ENCODE assay signal across 12 mouse cellular contexts in the genomic region with DNA sequence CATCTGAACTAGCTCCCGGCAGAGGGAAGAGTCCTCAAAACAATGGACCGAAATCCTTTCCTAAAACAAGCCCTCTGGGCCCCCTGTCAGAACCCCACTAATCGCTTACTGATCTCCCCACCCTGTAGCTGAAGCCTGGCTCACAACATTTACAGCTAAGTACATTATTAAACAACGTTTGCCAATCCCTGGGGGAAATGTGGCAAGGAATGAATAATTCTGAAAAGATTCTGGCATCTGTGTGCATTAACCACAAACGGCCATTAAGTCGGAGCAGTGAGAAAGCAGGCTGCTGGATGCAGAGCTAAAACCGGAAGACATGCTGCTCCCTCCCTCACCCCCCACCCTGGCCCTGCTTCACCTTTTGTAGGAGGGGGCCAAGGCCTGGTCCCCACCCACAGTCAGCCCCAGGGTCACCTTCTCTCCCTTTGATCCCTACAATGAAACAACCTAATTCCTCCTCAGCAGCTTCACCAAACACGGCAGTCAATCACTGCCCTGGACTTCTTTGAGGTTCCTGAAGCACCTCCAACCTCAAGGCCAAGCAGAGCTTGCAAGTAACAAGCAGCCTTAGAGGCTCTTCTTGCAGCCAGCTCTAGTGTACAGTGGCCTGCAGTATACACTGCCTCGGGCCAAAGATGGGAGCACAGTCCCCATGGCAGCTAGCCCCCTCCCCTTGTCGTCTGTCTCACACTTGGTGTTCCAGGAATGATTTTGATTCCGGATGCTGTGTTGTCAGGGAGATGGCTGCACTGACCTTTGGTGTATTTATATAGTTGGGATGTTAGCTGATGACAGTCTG.
DNase-seq lines count a peak whose midpoint lies in the region; ATAC-seq lines count a peak whose summit lies in the region.
"Had no signal": no experiment of that assay in that cellular context is flagged by ENCODE, and none has a peak within 500 bp of the region (broad histone marks: within the 10 kb centered on the region; RNA-seq: fewer than 3 reads in every experiment).

No protein-coding gene starts in this region.

- H3K9ac ChIP-seq in kidney, embryonic 16.5 days (replicated peaks; ENCODE audit: low read length), result no peak overlapping the region
- H3K9ac ChIP-seq in forebrain, embryonic 13.5 days, result no peak overlapping the region
- H3K9ac ChIP-seq in limb, embryonic 15.5 days, result no peak overlapping the region
- 0 out of 2 replicates have a peak overlapping the region, but pooled peaks have one; percentile 22 for H3K9ac ChIP-seq in stomach, embryonic 14.5 days (replicated peaks; ENCODE audit: low read depth, low read length)
- H3K9ac ChIP-seq in kidney, embryonic 14.5 days (ENCODE audit: low read depth, low read length), result no peak overlapping the region

- no peak overlapping the region for H3K4me3 ChIP-seq in kidney, embryonic 16.5 days (ENCODE audit: low read length)
- no peak overlapping the region for H3K4me3 ChIP-seq in forebrain, embryonic 13.5 days
- no peak overlapping the region for H3K4me3 ChIP-seq in limb, embryonic 15.5 days
- no peak overlapping the region for H3K4me3 ChIP-seq in stomach, embryonic 14.5 days (ENCODE audit: low read depth, low read length)
- H3K4me3 ChIP-seq in kidney, embryonic 14.5 days (ENCODE audit: low read length), result no peak overlapping the region
- H3K4me3 ChIP-seq: heart, adult 2 months had no signal

- ATAC-seq in kidney, embryonic 16.5 days (ENCODE audit: low FRiP score, low TSS enrichment), result no peak
- peak; percentile 45; the same call in 1 of the 2 replicates for ATAC-seq in forebrain, embryonic 13.5 days
- no peak; the same call in 1 of the 2 replicates for ATAC-seq in limb, embryonic 15.5 days (ENCODE audit: insufficient number of reproducible peaks, low FRiP score, low TSS enrichment, low read depth)
- no peak for ATAC-seq in stomach, embryonic 14.5 days (ENCODE audit: insufficient number of reproducible peaks, insufficient read depth, low FRiP score, low read depth)
- ATAC-seq in kidney, embryonic 14.5 days (ENCODE audit: low FRiP score, low TSS enrichment), result no peak

- 0 out of 2 replicates have a peak, but pooled peaks cover 3% of the 10 kb centered on the region for H3K36me3 ChIP-seq in kidney, embryonic 16.5 days (ENCODE audit: insufficient read depth, low read length)
- H3K36me3 ChIP-seq in forebrain, embryonic 13.5 days (ENCODE audit: poor library complexity, severe bottlenecking), result no peaks in the 10 kb centered on the region
- no peaks in the 10 kb centered on the region for H3K36me3 ChIP-seq in limb, embryonic 15.5 days
- H3K36me3 ChIP-seq in stomach, embryonic 14.5 days (ENCODE audit: control insufficient read depth, insufficient read depth, low read length), result no peaks in the 10 kb centered on the region
- no peaks in the 10 kb centered on the region for H3K36me3 ChIP-seq in kidney, embryonic 14.5 days (ENCODE audit: control insufficient read depth, insufficient read depth, low read length)

- H3K27ac ChIP-seq in kidney, embryonic 16.5 days (ENCODE audit: low read length), result 0 out of 2 replicates have a peak overlapping the region, but pooled peaks have one; percentile 4
- H3K27ac ChIP-seq in forebrain, embryonic 13.5 days, result 0 out of 2 replicates have a peak overlapping the region, but pooled peaks have one; percentile 14
- peak overlapping the region; percentile 8; the same call in 1 of the 2 replicates for H3K27ac ChIP-seq in limb, embryonic 15.5 days
- H3K27ac ChIP-seq in stomach, embryonic 14.5 days (ENCODE audit: low read length), result no peak overlapping the region
- H3K27ac ChIP-seq in kidney, embryonic 14.5 days (ENCODE audit: low read depth, low read length), result no peak overlapping the region; the same call in 1 of the 2 replicates
- H3K27ac ChIP-seq: heart, adult 2 months had no signal

- WGBS in kidney, embryonic 16.5 days, result 30% methylated on average over 11 of the region's 11 CpGs
- WGBS in forebrain, embryonic 13.5 days, result 35% methylated on average over 11 of the region's 11 CpGs
- WGBS in limb, embryonic 15.5 days, result 19% methylated on average over 11 of the region's 11 CpGs
- WGBS in stomach, embryonic 14.5 days, result 25% methylated on average over 11 of the region's 11 CpGs
- WGBS in kidney, embryonic 14.5 days, result 33% methylated on average over 11 of the region's 11 CpGs

- H3K4me1 ChIP-seq in kidney, embryonic 16.5 days (ENCODE audit: insufficient read depth, low read length), result peaks cover 5% of the 10 kb centered on the region
- H3K4me1 ChIP-seq in forebrain, embryonic 13.5 days, result peaks cover 8% of the 10 kb centered on the region
- H3K4me1 ChIP-seq in limb, embryonic 15.5 days, result peaks cover 12% of the 10 kb centered on the region; the same call in 1 of the 2 replicates
- peaks cover 6% of the 10 kb centered on the region for H3K4me1 ChIP-seq in stomach, embryonic 14.5 days (ENCODE audit: control insufficient read depth, insufficient read depth, low read length)
- H3K4me1 ChIP-seq in kidney, embryonic 14.5 days (ENCODE audit: control insufficient read depth, insufficient read depth, low read length), result no peaks in the 10 kb centered on the region

- H3K4me2 ChIP-seq in kidney, embryonic 16.5 days (replicated peaks; ENCODE audit: low read depth, low read length), result no peak overlapping the region
- H3K4me2 ChIP-seq in forebrain, embryonic 13.5 days, result no peak overlapping the region; the same call in 1 of the 2 replicates
- no peak overlapping the region for H3K4me2 ChIP-seq in limb, embryonic 15.5 days
- H3K4me2 ChIP-seq in stomach, embryonic 14.5 days (replicated peaks; ENCODE audit: low read depth, low read length), result no peak overlapping the region
- H3K4me2 ChIP-seq in kidney, embryonic 14.5 days (replicated peaks; ENCODE audit: low read depth, low read length), result no peak overlapping the region

- H3K9me3 ChIP-seq in kidney, embryonic 16.5 days (ENCODE audit: low read length), result peaks cover 8% of the 10 kb centered on the region
- H3K9me3 ChIP-seq in forebrain, embryonic 13.5 days (replicated peaks), result no peaks in the 10 kb centered on the region
- 0 out of 2 replicates have a peak, but pooled peaks cover 5% of the 10 kb centered on the region for H3K9me3 ChIP-seq in limb, embryonic 15.5 days
- H3K9me3 ChIP-seq in stomach, embryonic 14.5 days (ENCODE audit: control insufficient read depth, low read depth, low read length), result peaks cover 5% of the 10 kb centered on the region; the same call in 1 of the 2 replicates
- peaks cover 4% of the 10 kb centered on the region; the same call in 1 of the 2 replicates for H3K9me3 ChIP-seq in kidney, embryonic 14.5 days (ENCODE audit: control insufficient read depth, low read length)

- no peaks in the 10 kb centered on the region for H3K27me3 ChIP-seq in kidney, embryonic 16.5 days (ENCODE audit: insufficient read depth, low read length)
- no peaks in the 10 kb centered on the region for H3K27me3 ChIP-seq in forebrain, embryonic 13.5 days
- no peaks in the 10 kb centered on the region for H3K27me3 ChIP-seq in limb, embryonic 15.5 days
- H3K27me3 ChIP-seq in stomach, embryonic 14.5 days (ENCODE audit: control insufficient read depth, insufficient read depth, low read length), result no peaks in the 10 kb centered on the region
- H3K27me3 ChIP-seq in kidney, embryonic 14.5 days (ENCODE audit: control insufficient read depth, insufficient read depth, low read length), result no peaks in the 10 kb centered on the region

- no peak for DNase-seq in kidney, adult 9 months
- DNase-seq in left cerebral cortex, adult 11 months (ENCODE audit: low spot score), result no peak
- DNase-seq in spleen, postnatal 4 days (ENCODE audit: low spot score in 2 of 2), result no peak
- DNase-seq: adrenal gland, postnatal 25 days; cerebellum, postnatal 36 days; heart, adult 2 months; kidney, adult 8-10 months had no signal

Comparison
In these comparisons a context has a peak if more than half of its experiments do, and no peak if none do; other contexts are left out.
1. H3K27ac ChIP-seq: peak in kidney, embryonic 16.5 days (single experiment), forebrain, embryonic 13.5 days (single experiment) and limb, embryonic 15.5 days (single experiment); none in stomach, embryonic 14.5 days (single experiment) and kidney, embryonic 14.5 days (single experiment).